Mouse (Mus musculus) thymus, postnatal 36 days (tissue): ENCODE measurements at regions not wholly inside any gene's neighbourhood (a gene's known extent, or its start where the extent isn't known, plus 50 kb on each side); places are given as distances from the start of the nearest gene placed in this dataset.
"Not testable (repeated sequence)": the region's sequence is repeated elsewhere in the genome, so short reads cannot be mapped to it uniquely, and the experiment has no call there.

Source experiments
- DNase-seq, 2 experiments: peaks; one replicate each; pipeline ENCODE4 v3.0.0; 2022; ENCODE audit warnings: mixed read lengths in 2 of 2

GRCm38 (mm10) chr2:78598039-78598438 is 269.9 kb upstream of the Ube2e3 start:
- DNase-seq: no peak

GRCm38 (mm10) chr2:78596251-78596650 is 271.7 kb upstream of the Ube2e3 start:
- DNase-seq: no peak

- no peak for DNase-seq
These were observed 287.9 kb upstream of the Ube2e3 start for GRCm38 (mm10) chr2:78580013-78580412.

GRCm38 (mm10) chr2:78572492-78572891 is 295.4 kb upstream of the Ube2e3 start:
- DNase-seq: no peak

GRCm38 (mm10) chr2:78558128-78558527 is 309.8 kb upstream of the Ube2e3 start:
- no peak for DNase-seq

GRCm38 (mm10) chr2:78551085-78551484 is 316.8 kb upstream of the Ube2e3 start:
- DNase-seq: no peak

- DNase-seq: no peak
These were observed 319.0 kb upstream of the Ube2e3 start for GRCm38 (mm10) chr2:78548683-78549467.

- no peak for DNase-seq
These were observed 320.6 kb upstream of the Ube2e3 start for GRCm38 (mm10) chr2:78547286-78547685.

GRCm38 (mm10) chr2:78540422-78540821 is 327.5 kb upstream of the Ube2e3 start:
- no peak for DNase-seq

- DNase-seq: no peak
These were observed 328.2 kb upstream of the Ube2e3 start for GRCm38 (mm10) chr2:78539592-78540300.

GRCm38 (mm10) chr2:78537574-78537973 is 330.4 kb upstream of the Ube2e3 start:
- DNase-seq: no peak

- not testable (repeated sequence) for DNase-seq
These were observed 334.0 kb upstream of the Ube2e3 start for GRCm38 (mm10) chr2:78533881-78534280.

GRCm38 (mm10) chr2:78530535-78530934 is 337.4 kb upstream of the Ube2e3 start:
- DNase-seq: no peak

GRCm38 (mm10) chr2:78520258-78521023 is 347.5 kb upstream of the Ube2e3 start:
- DNase-seq: no peak

GRCm38 (mm10) chr2:78493115-78493514 is 374.8 kb upstream of the Ube2e3 start:
- DNase-seq: no peak

- no peak for DNase-seq
These were observed 387.9 kb upstream of the Ube2e3 start for GRCm38 (mm10) chr2:78480036-78480435.

GRCm38 (mm10) chr2:78459444-78459843 is 408.5 kb upstream of the Ube2e3 start:
- DNase-seq: no peak

GRCm38 (mm10) chr2:78453411-78453810 is 414.5 kb upstream of the Ube2e3 start:
- no peak for DNase-seq

GRCm38 (mm10) chr2:78436816-78437215 is 431.1 kb upstream of the Ube2e3 start:
- DNase-seq: no peak

GRCm38 (mm10) chr2:78435071-78435470 is 432.9 kb upstream of the Ube2e3 start:
- no peak for DNase-seq

GRCm38 (mm10) chr2:78427659-78428336 is 440.1 kb upstream of the Ube2e3 start:
- no peak for DNase-seq

- DNase-seq: no peak
These were observed 449.2 kb upstream of the Ube2e3 start for GRCm38 (mm10) chr2:78418561-78419338.
